Comparison of ENCODE assay signal across 8 mouse cellular contexts in the genomic region with DNA sequence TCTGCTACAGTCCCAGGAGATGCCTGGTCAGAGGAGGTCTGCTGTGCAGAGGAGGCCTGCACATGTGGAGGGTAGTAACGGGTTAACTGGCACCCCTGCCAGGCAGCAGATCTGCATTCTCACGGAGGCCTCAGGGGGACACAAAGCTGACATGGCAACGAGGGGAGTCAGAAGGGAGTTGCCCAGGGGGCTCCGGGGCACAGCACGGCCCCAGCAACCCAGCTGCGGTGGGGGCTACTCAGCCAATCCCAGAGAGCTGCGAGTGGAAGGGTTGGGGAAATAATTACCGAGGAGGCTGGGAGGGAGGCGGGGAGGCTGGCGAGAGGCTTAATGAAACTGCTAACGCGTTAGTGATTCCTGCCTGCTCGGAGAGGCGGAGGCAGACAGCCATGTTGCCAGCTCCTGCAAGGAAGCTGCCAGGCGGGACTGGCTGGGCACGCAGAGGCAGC. TPM values are rescaled to one million over a fixed set of nuclear protein-coding genes. Genes with fewer than 3 reads are reported as not detected.
A peak's percentile ranks its signal among the peaks of the same experiment; 100 is the strongest.
DNase-seq lines count a peak whose midpoint lies in the region; ATAC-seq lines count a peak whose summit lies in the region.

No protein-coding gene starts in this region.

- peaks cover 82% of the 10 kb centered on the region for H3K27me3 ChIP-seq in heart, embryonic 12.5 days (replicated peaks)
- peaks cover 100% of the 10 kb centered on the region for H3K27me3 ChIP-seq in forebrain, embryonic 10.5 days (ENCODE audit: poor library complexity, severe bottlenecking)
- peaks cover 42% of the 10 kb centered on the region for H3K27me3 ChIP-seq in kidney, embryonic 14.5 days (ENCODE audit: control insufficient read depth, insufficient read depth, low read length)
- H3K27me3 ChIP-seq in stomach, embryonic 16.5 days (ENCODE audit: control insufficient read depth, insufficient read depth, low read length), result peaks cover 10% of the 10 kb centered on the region

- 0 out of 2 replicates have a peak overlapping the region, but pooled peaks have one; percentile 42 for H3K9ac ChIP-seq in heart, embryonic 12.5 days
- H3K9ac ChIP-seq in kidney, embryonic 14.5 days (ENCODE audit: low read depth, low read length), result 0 out of 2 replicates have a peak overlapping the region, but pooled peaks have one; percentile 1
- H3K9ac ChIP-seq in stomach, embryonic 16.5 days (ENCODE audit: low read length), result peak overlapping the region; percentile 30; the same call in 1 of the 2 replicates

- no peaks in the 10 kb centered on the region for H3K9me3 ChIP-seq in heart, embryonic 12.5 days (replicated peaks)
- H3K9me3 ChIP-seq in forebrain, embryonic 10.5 days, result no peaks in the 10 kb centered on the region
- H3K9me3 ChIP-seq in kidney, embryonic 14.5 days (ENCODE audit: control insufficient read depth, low read length), result no peaks in the 10 kb centered on the region
- no peaks in the 10 kb centered on the region for H3K9me3 ChIP-seq in stomach, embryonic 16.5 days (replicated peaks; ENCODE audit: control insufficient read depth, low read length)

- no peaks in the 10 kb centered on the region for H3K36me3 ChIP-seq in heart, embryonic 12.5 days
- H3K36me3 ChIP-seq in forebrain, embryonic 10.5 days (replicated peaks), result no peaks in the 10 kb centered on the region
- H3K36me3 ChIP-seq in kidney, embryonic 14.5 days (ENCODE audit: control insufficient read depth, insufficient read depth, low read length), result no peaks in the 10 kb centered on the region
- H3K36me3 ChIP-seq in stomach, embryonic 16.5 days (ENCODE audit: control insufficient read depth, insufficient read depth, low read length), result no peaks in the 10 kb centered on the region

- no peak for ATAC-seq in heart, embryonic 12.5 days (ENCODE audit: insufficient number of reproducible peaks, low FRiP score)
- peak; percentile 44 for ATAC-seq in kidney, embryonic 14.5 days (ENCODE audit: low FRiP score, low TSS enrichment)
- peak; percentile 57 for ATAC-seq in megakaryocyte progenitor cell, adult 5-6 weeks (replicated peaks; ENCODE audit: poor library complexity)
- ATAC-seq in stomach, embryonic 16.5 days (ENCODE audit: insufficient read depth, low FRiP score), result no peak

- no peak overlapping the region for H3K27ac ChIP-seq in heart, embryonic 12.5 days (ENCODE audit: poor library complexity, severe bottlenecking)
- H3K27ac ChIP-seq in forebrain, embryonic 10.5 days, result peak overlapping the region; percentile 75
- H3K27ac ChIP-seq in kidney, embryonic 14.5 days (ENCODE audit: low read depth, low read length), result no peak overlapping the region
- no peak overlapping the region for H3K27ac ChIP-seq in stomach, embryonic 16.5 days (ENCODE audit: low read length)

- no peak for DNase-seq in heart, adult 8-10 months (ENCODE audit: low spot score)
- DNase-seq in forebrain, embryonic 10.5 days (ENCODE audit: extremely low spot score, low spot score), result peak; percentile 60
- no peak for DNase-seq in urinary bladder, postnatal 4 days (ENCODE audit: low spot score in 2 of 2)
- no peak for DNase-seq in adrenal gland, postnatal 14 days

- H3K4me1 ChIP-seq in heart, embryonic 12.5 days (replicated peaks), result peaks cover 81% of the 10 kb centered on the region
- H3K4me1 ChIP-seq in forebrain, embryonic 10.5 days, result peaks cover 99% of the 10 kb centered on the region
- H3K4me1 ChIP-seq in kidney, embryonic 14.5 days (ENCODE audit: control insufficient read depth, insufficient read depth, low read length), result peaks cover 63% of the 10 kb centered on the region
- H3K4me1 ChIP-seq in stomach, embryonic 16.5 days (ENCODE audit: control insufficient read depth, insufficient read depth, low read length), result peaks cover 41% of the 10 kb centered on the region

- peak overlapping the region; percentile 56 for H3K4me2 ChIP-seq in heart, embryonic 12.5 days
- peak overlapping the region; percentile 35 for H3K4me2 ChIP-seq in kidney, embryonic 14.5 days (replicated peaks; ENCODE audit: low read depth, low read length)
- peak overlapping the region; percentile 37 for H3K4me2 ChIP-seq in stomach, embryonic 16.5 days (ENCODE audit: low read depth, low read length)

- H3K4me3 ChIP-seq in heart, embryonic 12.5 days, result peak overlapping the region; percentile 23
- peak overlapping the region; percentile 38 for H3K4me3 ChIP-seq in forebrain, embryonic 10.5 days
- H3K4me3 ChIP-seq in kidney, embryonic 14.5 days (ENCODE audit: low read length), result no peak overlapping the region; the same call in 1 of the 2 replicates
- H3K4me3 ChIP-seq in stomach, embryonic 16.5 days (replicated peaks; ENCODE audit: low read length), result peak overlapping the region; percentile 15

- WGBS in heart, embryonic 12.5 days, result 10% methylated on average over 16 of the region's 16 CpGs
- 3% methylated on average over 16 of the region's 16 CpGs for WGBS in forebrain, embryonic 10.5 days
- WGBS in kidney, embryonic 14.5 days, result 7% methylated on average over 16 of the region's 16 CpGs
- 21% methylated on average over 16 of the region's 16 CpGs for WGBS in stomach, embryonic 16.5 days

RNA-seq across cellular contexts. Expression of a gene that starts 29.4 kb away (rescaled TPM):
- polyA plus RNA-seq in heart, embryonic 12.5 days (2016; fragmentation: Nextera tagmentation; extraction: Ambion mirVana), result 5.4 and 6.4 TPM in 2 replicates
- 10 to 100 TPM; 56.2 to 63.4 (median 59.7) TPM for total RNA-seq in heart, adult 8-10 months (2022)
- polyA plus RNA-seq in forebrain, embryonic 10.5 days (2016; fragmentation: Nextera tagmentation; extraction: Ambion mirVana), result 6.5 and 7.1 TPM in 2 replicates
- polyA plus RNA-seq in kidney, embryonic 14.5 days (2014; fragmentation: Nextera tagmentation; extraction: Ambion mirVana), result 7.1 and 11.6 TPM in 2 replicates
- 45.1 and 48.5 TPM in 2 replicates for total RNA-seq in megakaryocyte progenitor cell, adult 5-6 weeks (2015)
- 76.8 and 83.1 TPM in 2 replicates for total RNA-seq in megakaryocyte progenitor cell, adult 5-6 weeks (2017)
- 7.1 and 8.0 TPM in 2 replicates for polyA plus RNA-seq in stomach, embryonic 16.5 days (2015; fragmentation: Nextera tagmentation; extraction: Ambion mirVana)
- total RNA-seq in adrenal gland, postnatal 14 days (2021), result 75.9 and 85.4 TPM in 2 replicates

Comparison
In these comparisons a context has a peak if more than half of its experiments do, and no peak if none do; other contexts are left out.
1. ATAC-seq: peak in kidney, embryonic 14.5 days (single experiment) and megakaryocyte progenitor cell, adult 5-6 weeks (single experiment); none in heart, embryonic 12.5 days (single experiment) and stomach, embryonic 16.5 days (single experiment).
2. Peak in every context shown above with its lines, with median percentiles within 50 percentile points of each other: H3K4me2 ChIP-seq and H3K9ac ChIP-seq.